Mouse (Mus musculus) adrenal gland, postnatal 0 days (tissue): Measurements from ENCODE around the gene Grb7. TPM values are rescaled to one million over a fixed set of nuclear protein-coding genes. Genes with fewer than 3 reads are reported as not detected.

Experiments used
- polyA plus RNA-seq: library from polyadenylated mRNA; unstranded; fragments of >200 nt; fragmentation: Nextera tagmentation; extraction: Ambion mirVana; gene quantifications from 2 replicates; pipeline ENCODE4 v1.2.1, GENCODE M21; 2015

Grb7 gene
- polyA plus RNA-seq = 1.3 and 3.3 TPM in 2 replicates

GRCm38 (mm10) chr11:98446213-98446561, at the start of gene Grb7:
Grb7 (plus strand) TSS chr11:98446394.

GRCm38 (mm10) chr11:98400161-98400726, 46.0 kb upstream of the Grb7 start, which contains the start of gene Pgap3:
Pgap3 (minus strand) TSS chr11:98400490.

GRCm38 (mm10) chr11:98412273-98412796, 33.9 kb upstream of the Grb7 start, which contains the start of gene Erbb2:
Erbb2 (plus strand) TSS chr11:98412470.

GRCm38 (mm10) chr11:98438331-98439158, 7.6 kb upstream of the Grb7 start, which contains the start of gene Mien1:
Mien1 (minus strand) TSS chr11:98438991.

Other genes with a start within 250 kb of the Grb7 start
- 4.3 and 6.8 TPM in 2 replicates for gene Cdk12, start 243.3 kb upstream of the Grb7 start, polyA plus RNA-seq
- not detected in 2 replicates for gene Neurod2, start 116.7 kb upstream of the Grb7 start, polyA plus RNA-seq
- gene Ppp1r1b, start 98.0 kb upstream of the Grb7 start, polyA plus RNA-seq = 1.2 and 1.9 TPM in 2 replicates
- gene Stard3, start 88.0 kb upstream of the Grb7 start, polyA plus RNA-seq = 22.2 and 33.2 TPM in 2 replicates
- 0.84 and 3.6 TPM in 2 replicates for gene Tcap, start 62.6 kb upstream of the Grb7 start, polyA plus RNA-seq
- gene Pnmt, start 59.9 kb upstream of the Grb7 start, polyA plus RNA-seq = 221 and 533 TPM in 2 replicates
- 5.1 and 7.3 TPM in 2 replicates for gene Pgap3, start 45.9 kb upstream of the Grb7 start, polyA plus RNA-seq
- gene Erbb2, start 33.9 kb upstream of the Grb7 start, polyA plus RNA-seq = 8.3 and 12.0 TPM in 2 replicates
- 163 and 178 TPM in 2 replicates for gene Mien1, start 7.4 kb upstream of the Grb7 start, polyA plus RNA-seq
- gene Ikzf3, start 99.6 kb downstream of the Grb7 start, polyA plus RNA-seq = 0.21 and 0.30 TPM in 2 replicates
- gene Zpbp2, start 104.7 kb downstream of the Grb7 start, polyA plus RNA-seq = 0.66 and 1.1 TPM in 2 replicates
- gene Ormdl3, start 141.0 kb downstream of the Grb7 start, polyA plus RNA-seq = 55.8 and 86.2 TPM in 2 replicates
- gene Lrrc3c, start 151.9 kb downstream of the Grb7 start, polyA plus RNA-seq = not detected in 2 replicates
- gene Gm12355, start 179.3 kb downstream of the Grb7 start, polyA plus RNA-seq = 0.52 and 0.90 TPM in 2 replicates
- not detected in 2 replicates for gene Gsdma3, start 180.0 kb downstream of the Grb7 start, polyA plus RNA-seq
- 0.25 TPM in 1 of 2 replicates, not detected in the other for gene Gsdma2, start 200.4 kb downstream of the Grb7 start, polyA plus RNA-seq
- gene Gsdma, start 218.0 kb downstream of the Grb7 start, polyA plus RNA-seq = 0.14 TPM in 1 of 2 replicates, not detected in the other
- 100 and 141 TPM in 2 replicates for gene Psmd3, start 236.2 kb downstream of the Grb7 start, polyA plus RNA-seq